Mouse (Mus musculus): ENCODE data around the gene Slco2a1.

DNA sequence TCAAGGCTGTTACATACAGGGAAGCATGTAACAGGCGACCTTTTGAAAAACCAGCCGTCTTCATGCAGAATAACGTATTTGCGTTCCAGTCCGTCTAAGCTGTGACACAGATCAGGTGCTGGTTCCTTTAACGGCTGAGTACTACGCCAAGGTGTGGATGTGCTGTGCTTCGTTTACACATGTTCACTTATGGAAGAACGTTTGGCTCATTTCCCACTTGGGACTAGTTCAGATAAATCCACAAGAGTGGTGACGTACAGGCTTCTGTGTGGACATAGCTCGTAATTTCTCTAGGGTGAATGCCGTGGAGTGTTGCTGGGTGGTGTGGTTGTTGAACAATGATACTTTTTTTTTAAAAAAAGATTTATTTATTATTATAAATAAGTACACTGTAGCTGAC, 26.2 kb downstream of the Slco2a1 start:
- TF ChIP-seq CTCF (IDR thresholded peaks at IDR 0.05; ENCODE audit: low read depth, low read length) (no peak), POLR2A (IDR thresholded peaks at IDR 0.05; ENCODE audit: borderline replicate concordance, low read depth, low read length) (no peak)
